Mouse (Mus musculus) frontal cortex, adult 2 months (tissue): ENCODE results near the gene Actr5. TPM values are rescaled to one million over a fixed set of nuclear protein-coding genes. Genes with fewer than 3 reads are reported as not detected.
A peak's percentile ranks its signal among the peaks of the same experiment; 100 is the strongest.

Experiments
- DNase-seq, 2 experiments: peaks; one replicate each; pipeline ENCODE4 v3.0.0; 2022; ENCODE audit warnings: low spot score in 1 of 2; ENCODE audit errors: extremely low spot score in 1 of 2
- polyA plus RNA-seq: library from polyadenylated mRNA; depleted of rRNA; stranded (reverse); fragments of >200 nt; gene quantifications from 2 replicates; pipeline ENCODE4 v1.2.3, GENCODE M21; 2012

The Actr5 gene
- polyA plus RNA-seq, 1 experiment: 10.0 TPM

DNA sequence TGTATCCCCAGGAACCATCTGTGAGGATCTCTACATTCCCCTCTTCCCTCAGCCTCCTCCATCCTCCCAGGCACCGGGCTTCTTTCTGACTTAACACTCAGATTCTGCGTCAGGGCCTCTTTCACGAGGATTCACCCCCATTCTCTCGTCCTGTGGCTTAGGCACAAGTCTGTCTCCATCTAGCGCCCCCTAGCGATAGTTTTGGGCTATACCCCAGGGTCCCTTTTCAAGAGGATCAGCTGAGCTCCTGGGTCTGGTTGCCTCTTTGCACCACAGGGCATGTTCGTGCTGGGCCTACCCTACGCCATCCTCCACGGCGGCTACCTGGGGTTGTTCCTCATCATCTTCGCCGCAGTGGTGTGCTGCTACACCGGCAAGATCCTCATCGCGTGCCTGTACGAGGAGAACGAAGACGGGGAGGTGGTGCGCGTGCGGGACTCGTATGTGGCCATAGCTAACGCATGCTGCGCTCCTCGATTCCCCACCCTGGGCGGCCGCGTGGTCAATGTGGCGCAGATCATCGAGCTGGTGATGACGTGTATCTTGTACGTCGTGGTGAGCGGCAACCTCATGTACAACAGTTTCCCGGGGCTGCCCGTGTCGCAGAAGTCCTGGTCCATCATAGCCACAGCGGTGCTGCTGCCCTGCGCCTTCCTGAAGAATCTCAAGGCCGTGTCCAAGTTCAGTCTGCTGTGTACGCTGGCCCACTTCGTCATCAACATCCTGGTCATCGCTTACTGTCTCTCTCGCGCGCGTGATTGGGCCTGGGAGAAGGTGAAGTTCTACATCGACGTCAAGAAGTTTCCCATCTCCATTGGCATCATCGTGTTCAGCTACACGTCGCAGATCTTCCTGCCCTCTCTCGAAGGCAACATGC, 10.9 kb upstream of the Actr5 start:
- DNase-seq: peak; percentile 58 to 88

DNA sequence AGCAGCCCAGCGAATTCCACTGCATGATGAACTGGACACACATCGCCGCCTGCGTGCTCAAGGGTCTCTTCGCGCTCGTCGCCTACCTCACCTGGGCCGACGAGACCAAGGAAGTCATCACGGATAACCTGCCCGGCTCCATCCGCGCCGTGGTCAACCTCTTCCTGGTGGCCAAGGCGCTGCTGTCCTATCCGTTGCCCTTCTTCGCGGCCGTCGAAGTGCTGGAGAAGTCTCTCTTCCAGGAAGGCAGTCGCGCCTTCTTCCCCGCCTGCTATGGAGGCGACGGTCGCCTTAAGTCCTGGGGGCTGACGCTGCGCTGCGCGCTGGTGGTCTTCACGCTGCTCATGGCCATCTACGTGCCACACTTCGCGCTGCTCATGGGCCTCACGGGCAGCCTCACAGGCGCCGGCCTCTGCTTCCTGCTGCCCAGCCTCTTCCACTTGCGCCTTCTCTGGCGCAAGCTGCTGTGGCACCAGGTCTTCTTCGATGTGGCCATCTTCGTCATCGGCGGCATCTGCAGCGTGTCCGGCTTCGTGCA, 10.2 kb upstream of the Actr5 start:
- DNase-seq: no peak

DNA sequence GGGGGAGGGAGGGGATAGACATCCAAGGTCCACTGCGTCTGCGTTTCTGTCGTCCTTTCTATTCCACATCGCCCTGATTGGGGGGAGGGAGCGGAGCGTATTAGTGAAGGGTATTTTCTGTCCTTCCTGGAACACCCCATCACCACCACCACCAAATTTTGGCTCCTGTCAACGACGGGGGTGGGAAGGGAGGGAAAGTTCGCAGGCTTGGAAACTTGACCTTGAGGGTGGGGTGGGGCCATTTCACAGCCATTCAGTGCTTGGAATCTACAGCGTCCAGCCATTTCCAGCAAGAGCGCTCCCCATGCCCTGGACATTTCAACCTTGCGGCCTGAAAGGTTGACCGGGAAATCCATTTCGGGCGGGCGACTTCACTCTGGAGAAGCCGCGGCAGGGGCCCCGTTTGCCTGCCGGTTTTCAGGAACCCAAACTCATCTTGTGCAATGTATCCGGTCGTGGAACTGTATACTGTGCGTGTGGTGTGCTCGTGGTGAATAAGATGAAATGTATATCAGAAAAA, 9.5 kb upstream of the Actr5 start:
- DNase-seq: no peak

DNA sequence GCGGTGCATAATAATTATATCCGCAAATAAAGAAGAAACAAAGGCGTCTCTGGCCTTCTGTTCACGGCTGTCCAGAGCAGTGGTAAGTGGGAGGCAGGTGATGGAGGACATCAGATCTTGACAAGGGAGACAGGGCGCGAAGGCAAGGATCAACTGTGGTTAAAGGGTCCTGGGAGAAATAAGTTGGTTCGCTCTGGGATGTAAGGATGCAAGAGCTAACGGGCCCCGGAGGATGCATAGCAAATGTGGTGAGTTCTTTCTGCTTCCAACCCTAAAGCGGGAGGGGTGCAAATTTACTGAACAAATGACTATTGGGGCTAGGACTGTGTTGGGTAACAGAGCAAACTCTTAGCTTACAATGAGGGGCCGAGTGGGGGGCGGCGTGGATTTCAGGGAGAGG, 9.0 kb upstream of the Actr5 start:
- DNase-seq: no peak

DNA sequence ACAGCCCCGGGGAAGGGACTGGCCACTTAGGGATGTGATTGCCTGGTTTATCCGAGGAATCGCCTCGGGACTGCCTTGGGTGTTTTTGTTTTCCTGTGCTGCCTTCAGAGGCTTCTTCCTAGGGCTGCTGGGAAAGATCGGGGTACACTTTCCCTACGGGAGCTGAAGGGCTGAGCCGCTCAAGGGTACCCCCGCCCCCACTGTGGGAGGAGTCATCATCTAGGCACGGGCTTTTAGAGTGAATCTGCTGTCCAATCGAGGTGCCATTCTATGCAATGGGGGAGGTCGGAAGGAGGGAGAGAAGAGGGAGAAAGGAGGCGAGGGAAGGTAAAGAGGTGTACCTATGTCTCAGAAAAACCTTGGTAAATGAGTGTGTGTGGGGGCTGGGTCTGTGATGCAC, 8.4 kb upstream of the Actr5 start:
- peak in 1 of 2 experiments; percentile 47 for DNase-seq

DNA sequence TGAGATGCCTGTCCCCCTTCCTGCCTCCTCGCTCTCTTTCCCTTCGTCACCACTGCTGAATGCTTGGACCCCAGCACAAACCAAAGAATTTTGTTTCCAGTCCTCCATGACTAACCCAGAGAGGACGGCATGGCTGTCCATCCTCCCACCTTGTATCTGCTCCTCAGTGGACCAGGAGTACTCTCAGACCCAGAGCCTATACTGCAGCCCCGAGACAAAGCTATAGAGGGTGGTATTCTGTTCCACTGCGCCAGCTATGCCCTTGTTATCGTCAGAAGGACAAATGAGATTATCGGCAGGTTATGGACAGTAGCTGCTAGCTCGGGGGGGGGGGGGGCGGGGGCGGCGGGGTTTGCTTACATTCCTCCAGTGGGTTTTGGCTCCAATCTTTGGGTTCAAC, 7.9 kb upstream of the Actr5 start:
- no peak for DNase-seq

DNA sequence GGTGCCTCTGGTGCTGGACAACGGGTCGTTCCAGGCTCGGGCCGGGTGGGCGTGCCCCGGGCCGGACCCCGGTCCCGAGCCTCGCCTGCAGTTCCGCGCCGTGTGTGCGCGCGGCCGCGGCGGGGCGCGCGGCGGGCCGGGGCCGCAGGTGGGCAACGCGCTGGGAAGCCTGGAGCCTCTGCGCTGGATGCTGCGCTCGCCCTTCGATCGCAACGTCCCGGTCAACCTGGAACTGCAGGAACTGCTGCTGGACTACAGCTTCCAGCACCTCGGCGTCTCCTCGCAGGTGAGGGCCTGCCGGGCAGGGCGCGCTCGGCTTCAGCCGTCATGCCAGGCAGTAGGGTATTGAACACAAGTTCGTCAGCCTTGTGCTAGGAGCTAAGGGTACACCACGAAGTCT, 543 bp downstream of the Actr5 start:
- DNase-seq: no peak

DNA sequence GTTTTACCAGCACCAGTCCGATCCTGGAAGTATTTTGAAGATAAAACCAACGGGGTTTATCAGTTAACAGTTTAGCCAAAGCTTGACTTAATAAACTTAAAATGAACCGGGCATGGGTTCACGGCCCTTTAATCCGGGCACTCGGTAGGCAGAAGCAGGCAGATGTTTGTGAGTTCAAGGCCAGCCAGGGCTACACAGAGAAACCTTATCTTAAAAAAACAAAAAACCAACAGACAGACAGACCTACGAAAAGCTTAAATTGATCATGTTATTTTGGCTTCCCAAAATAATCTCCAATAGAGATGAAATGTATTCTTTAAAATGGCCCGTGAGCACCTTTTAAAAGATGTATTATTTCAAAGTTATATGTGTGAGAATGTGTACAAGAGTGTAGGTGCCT, 1.0 kb downstream of the Actr5 start:
- DNase-seq: no peak

DNA sequence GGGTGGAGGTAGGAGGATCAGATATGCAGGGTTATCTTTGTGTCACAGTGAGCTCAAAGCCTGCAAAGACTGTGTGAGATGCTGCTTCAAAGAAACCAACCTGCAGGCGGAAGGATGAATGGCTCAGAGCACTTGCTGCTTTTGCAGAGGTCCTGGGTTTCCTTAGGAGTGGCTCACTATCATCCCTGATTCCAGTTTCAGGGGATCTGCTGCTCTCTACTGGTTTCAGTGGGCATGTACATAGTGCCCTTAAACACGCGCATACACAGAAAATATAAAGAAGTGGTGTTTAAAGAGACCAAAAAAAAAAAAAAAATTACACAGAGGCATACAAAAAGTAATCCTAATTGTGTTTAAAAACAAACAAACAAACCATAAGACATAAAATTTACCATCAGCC, 4.2 kb downstream of the Actr5 start:
- DNase-seq: no peak

DNA sequence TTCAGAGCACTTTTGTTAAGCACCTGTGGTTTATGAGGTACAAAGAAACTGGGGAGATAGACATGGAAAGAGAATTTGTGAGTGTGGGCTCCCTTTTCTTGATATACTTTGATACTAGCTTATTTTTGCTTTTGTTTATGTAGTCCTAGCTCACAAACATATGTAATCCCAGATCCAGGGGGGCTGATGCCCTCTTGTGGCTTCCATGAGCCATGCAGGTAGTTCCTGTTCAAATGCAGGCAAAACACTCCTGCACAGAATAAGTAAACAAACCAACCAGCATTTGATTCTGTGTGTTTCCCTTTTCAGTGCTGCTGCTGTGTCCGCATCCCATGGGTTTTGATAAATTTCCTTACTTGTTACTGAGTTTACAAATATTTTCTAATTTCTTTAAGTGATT, 4.7 kb downstream of the Actr5 start:
- peak in 1 of 2 experiments; percentile 58 for DNase-seq

DNA sequence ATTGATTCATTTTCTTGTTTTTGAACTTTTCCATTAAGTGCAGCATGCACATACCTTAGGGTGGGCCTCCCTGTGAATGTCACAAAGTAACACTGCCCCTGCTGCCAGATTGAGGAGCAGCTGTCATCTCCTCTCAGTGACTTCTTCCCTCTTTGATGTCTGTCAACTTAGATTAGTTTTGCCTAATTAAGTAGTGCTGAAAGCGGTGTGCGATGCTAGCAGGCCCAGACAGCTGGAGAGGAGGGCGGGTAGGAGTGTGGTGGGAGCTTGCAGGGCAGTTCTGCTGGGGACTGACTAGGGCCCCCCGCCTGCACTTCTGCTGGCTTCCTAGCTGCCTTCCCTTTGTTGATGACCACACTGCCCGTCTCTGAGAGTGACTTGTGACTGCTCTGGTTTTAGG, 7.2 kb downstream of the Actr5 start:
- DNase-seq: no peak

DNA sequence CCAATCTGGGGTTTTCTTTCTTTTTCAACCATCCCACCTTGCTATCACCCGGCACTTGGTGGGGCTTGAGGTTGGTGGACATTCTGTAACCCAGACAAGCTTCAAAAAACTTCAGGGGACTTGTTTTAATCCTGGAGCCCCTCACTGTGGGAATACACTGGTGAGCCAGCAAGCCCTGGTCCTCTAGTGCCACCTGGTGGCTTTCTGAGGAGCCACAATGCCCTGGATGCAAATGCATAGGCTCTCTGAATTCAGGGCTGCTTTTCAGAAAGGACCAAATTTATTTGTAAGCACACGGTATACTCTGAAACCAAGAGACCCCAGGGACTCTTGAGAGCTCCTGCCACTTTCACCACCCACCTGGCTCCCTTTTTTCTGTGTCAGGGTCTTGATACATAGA, 17.2 kb downstream of the Actr5 start:
- DNase-seq: peak in 1 of 2 experiments; percentile 88

DNA sequence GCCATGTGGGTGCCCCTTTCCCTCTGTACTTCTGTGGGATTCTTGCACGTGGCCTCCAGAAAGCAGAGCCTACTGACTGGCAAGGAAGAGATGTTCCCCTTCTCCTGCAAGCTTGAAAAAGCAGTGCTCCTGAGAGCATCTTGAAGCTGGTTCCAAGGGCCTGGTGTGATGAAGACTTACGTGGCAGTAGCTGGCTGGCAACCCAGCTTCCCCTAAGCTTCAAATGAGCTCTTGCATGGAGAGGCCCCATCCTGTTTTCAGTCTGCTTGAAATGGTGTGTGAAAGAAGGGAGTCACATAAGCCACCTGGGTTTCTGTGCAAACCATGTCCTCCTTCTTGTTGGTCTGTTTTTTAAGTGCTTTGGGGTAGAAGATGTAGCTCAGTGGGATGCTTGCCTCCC, 17.9 kb downstream of the Actr5 start:
- DNase-seq: no peak

DNA sequence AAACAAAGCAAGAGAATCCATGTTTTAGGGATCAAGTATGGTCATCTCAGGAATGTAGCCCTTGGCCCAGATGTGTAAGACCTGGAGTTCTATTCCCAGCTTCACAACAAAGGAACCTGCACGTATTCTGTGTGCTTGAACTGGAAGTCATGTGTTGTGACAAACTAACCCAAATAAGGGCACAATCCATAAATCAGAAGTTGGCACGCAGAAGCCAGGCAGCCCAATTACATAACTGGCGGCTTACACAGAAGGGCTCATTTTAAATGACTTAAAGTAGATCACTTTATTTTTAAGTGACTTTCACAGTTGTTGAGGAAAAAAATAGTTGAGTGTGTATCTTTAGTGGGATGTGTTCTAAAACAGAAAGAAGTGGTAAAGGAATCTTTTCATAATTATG, 19.1 kb downstream of the Actr5 start:
- peak; percentile 63 to 74 for DNase-seq

DNA sequence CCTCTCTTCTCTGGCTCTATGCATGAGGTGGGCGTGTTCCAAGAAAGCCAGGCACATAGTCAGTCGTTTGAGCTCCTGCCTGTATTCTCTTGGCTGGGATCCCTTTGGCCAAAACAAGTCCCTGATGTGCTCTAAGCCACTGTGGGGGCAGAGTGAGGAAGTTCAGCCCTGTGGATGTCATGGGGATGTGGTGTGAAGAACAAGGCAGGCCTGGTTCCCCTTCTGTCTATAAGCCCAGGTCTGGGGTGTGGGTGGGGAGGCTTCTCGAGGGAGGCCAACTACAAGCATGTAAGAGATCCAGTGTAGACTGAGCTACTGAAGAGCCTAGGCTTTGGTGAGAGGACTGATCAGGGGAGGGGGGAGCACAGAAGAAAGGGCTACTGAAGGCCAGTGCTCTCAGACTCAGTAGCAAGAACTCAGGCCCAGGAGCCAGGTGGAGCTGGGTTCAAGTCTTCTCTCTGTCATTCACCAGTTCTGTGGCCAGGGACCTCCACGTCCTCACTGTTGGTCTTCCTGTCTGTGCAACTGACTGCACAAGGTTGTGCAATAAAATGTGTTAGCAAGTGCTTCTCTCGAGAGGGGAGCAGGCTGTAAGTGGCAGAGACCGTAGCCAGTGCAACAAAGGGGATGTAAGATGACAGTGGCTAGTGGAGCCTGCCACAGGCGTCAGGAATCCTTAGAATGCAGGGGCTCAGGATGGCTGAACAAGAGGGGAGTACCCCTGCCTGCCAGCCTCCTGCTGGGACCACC, 26.6 kb downstream of the Actr5 start:
- DNase-seq: no peak

DNA sequence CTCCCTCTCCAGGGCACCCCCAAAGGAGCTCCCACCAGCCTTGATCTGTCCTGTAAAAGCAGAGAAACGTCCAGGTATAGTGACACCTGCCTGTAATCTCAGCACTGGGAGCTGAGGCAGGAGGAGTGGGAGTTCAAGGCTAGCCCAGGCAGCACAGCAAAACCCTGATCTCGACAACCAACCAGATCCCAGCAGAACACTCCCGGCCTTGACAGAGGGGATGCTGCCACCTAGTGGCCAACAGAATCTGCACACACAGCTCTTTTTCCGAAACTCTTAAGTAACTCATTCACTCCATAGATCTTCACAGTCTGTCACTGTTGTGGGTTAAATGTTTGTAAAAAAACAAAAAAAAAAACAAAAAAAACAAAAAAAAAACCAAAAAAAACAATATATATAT, 28.3 kb downstream of the Actr5 start:
- DNase-seq: peak; percentile 69 to 94

DNA sequence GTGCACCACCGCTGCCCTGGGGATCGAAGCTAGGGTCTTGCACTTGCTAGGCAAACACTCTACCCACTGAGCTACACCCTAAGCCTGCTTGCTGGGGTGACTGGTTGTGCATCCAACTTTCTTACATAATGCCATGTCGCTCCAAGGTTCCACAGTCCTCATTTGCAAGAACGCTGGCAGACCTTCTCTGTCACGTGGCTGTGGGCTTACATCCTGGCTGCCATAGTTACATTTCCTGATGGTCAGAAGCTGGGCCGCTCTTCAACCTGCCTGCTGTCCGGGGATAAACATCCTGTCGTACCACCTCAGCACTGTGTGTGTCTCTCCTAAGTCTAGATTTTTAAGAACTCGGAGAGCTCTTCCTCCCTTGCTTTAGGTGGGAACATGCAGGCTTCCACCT, 30.0 kb downstream of the Actr5 start:
- DNase-seq: no peak

DNA sequence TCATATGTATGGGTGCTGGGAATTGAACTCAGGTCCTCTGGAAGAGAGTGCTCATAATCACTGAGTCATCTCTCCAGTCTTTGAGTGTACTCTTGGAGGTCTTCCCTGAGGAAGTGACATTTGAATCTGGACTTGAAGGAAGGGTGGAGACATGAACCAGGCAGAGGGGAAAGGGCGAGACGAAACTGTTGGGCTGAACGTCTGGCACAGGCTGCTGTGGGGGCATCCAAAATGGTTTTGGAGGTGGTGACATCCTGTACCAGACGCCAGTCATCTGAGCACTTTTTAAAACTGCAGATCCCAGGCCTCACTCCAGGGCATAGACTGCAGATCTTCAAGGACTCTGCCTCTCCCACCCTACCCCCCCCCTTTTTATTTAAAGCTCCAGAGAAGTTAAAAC, 31.1 kb downstream of the Actr5 start:
- no peak for DNase-seq

DNA sequence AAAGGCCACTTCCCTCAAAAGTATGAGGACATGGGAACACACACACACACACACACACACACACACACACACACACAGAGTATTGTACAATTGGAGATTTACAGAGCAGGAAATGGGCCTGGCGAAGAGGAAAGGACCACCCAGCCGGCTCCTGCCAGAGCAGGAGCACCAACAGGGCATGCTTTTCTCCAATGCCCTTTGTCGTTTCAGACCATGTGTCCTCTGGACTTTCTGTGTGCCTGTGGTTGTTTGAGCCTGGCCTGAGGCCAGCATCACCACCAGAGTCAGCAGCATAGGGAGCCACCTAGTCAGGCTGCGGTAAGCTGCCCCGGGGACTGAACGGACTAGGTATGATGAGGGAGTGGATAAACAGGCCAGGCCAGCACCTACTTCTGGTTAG, 34.1 kb downstream of the Actr5 start:
- DNase-seq: no peak

DNA sequence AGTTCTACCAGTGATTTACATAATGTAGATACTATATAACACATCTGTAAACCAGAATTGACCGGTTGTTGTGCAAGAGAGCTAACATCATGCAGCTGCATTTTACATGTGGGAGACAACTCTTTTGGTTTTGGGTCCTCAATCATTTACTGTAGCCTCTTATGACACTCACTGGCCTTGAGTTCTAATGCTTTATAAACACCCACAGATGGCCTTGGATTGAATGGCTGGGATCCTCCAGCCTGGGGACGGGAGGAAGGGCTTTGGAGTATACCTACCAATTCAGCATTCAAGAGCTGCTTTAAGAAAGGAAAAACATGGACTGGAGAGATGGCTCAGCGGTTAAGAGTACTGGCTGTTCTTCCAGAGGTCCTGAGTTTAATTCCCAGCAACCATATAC, 34.7 kb downstream of the Actr5 start:
- DNase-seq: no peak

DNA sequence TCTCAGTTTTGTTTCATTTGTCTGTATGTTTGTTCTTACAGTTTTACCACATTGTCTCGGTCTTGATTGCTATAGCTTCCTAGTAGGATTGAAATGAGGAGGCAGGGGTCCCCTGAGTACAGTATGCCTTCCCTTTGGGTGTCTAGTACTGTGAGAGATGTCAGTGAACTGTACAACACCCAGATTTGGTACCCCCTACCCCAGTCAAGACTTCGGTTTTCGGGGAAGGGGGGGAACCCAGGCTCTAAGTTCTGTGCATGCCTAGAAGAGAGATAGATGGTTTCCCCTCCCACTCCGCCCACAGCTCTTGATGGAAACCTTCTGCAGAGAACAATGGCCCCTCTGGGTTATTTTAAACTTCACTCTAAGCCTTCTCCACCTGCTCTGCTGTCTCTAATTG, 40.4 kb downstream of the Actr5 start, which contains the start of gene Ppp1r16b:
Gene Ppp1r16b (plus strand): TSS at position 301 of the 400 bp plus-strand sequence.
- DNase-seq: no peak
